Mouse (Mus musculus): ENCODE results near the gene Tnfrsf8. TPM values are rescaled to one million over a fixed set of nuclear protein-coding genes. Genes with fewer than 3 reads are reported as not detected.
A peak's percentile ranks its signal among the peaks of the same experiment; 100 is the strongest.

Gene Tnfrsf8
- polyA plus RNA-seq, 1 experiment from 2014 or later = 0.38 TPM

DNA sequence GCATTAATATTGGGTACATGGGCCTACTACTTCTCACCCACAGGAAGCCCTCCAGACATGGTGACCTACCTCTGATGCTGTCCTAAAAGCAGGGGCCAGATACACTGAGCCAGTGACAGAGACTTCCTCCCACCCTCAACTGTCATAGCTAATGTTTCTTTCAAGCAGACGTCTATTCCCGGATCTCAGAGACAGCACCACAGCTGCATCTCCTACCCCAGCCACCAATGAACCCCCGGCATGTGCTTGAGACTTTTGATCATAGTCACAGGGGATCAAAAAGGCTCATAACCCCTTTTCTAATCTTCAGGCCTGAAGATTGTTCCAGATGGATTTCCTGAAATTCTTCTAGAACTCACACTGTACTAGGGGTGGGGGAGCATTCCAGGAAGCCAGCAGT lies 12.9 kb downstream of the Tnfrsf8 start:
- Histone ChIP-seq H3K9me3 (no peaks in the 10 kb centered on the region), H3K27ac (replicated peaks) (no peak overlapping the region), H3K27me3 (no peaks in the 10 kb centered on the region), H3K36me3 (no peaks in the 10 kb centered on the region), H3K4me1 (no peaks in the 10 kb centered on the region), H3K9ac (replicated peaks) (no peak overlapping the region), H3K4me3 (no peak overlapping the region), H3K4me2 (replicated peaks) (no peak overlapping the region)
- ATAC-seq (replicated peaks) = no peak
- 78% methylated on average over 3 of the region's 3 CpGs for WGBS

DNA sequence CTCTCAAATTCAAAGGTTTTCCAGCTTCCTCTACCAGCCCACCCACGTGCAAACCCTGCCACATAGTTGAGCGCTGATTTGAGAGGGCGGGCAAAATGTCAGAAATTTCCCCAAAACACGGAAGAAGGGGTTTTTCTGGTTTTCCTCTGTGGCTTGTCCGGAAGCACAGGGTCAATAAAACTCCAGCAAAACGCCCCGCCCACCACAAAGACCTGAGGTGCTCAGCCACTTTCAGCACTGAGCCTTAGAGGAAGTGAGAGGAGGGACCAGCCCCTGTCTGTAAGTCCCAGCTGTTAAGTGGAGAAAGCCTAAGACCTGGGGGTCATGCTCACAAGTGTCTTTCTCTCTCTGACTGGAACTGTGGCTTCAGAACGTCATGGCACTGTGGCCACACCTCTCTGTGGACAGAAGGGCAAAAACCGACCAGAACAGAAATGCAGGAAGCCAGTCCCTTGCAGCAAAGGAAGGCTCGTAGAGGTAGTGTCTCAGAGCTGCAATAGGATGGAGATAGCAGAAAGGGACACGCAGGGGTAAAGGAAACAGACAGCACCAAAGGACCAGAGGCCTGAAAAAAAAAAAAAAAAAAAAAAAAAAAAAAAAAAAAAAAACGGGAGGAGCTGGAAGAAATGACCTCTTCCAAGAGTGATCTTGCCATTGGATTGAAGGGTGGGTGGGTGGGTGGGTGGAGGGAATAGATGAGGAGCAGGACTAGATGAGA lies 14.6 kb downstream of the Tnfrsf8 start:
- 70% methylated on average over 11 of the region's 12 CpGs for WGBS
- H3K4me1 ChIP-seq = no peaks in the 10 kb centered on the region

DNA sequence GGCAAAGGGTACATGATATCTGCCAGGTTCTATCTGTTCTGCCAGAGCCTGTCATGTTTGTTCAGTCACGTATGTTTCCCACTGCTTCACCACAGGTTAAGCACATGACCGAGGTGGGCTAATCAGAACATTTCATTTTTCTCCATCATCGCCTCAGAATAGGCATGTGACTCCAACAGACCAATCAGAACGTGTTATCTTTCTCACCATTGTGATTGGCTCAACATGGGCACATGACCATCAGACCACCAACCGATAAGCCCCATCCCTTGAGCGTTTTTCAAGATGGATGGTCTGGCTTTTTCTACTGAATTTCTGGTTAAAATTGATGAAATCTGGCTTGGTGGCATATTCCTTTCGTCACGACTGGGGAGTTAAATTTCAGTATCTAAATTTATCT lies 15.6 kb downstream of the Tnfrsf8 start:
- Histone ChIP-seq H3K27me3 (no peaks in the 10 kb centered on the region), H3K4me3 (no peak overlapping the region), H3K4me2 (replicated peaks) (no peak overlapping the region), H3K4me1 (no peaks in the 10 kb centered on the region), H3K9me3 (no peaks in the 10 kb centered on the region), H3K27ac (replicated peaks) (no peak overlapping the region), H3K36me3 (no peaks in the 10 kb centered on the region), H3K9ac (replicated peaks) (no peak overlapping the region)
- no peak for ATAC-seq (replicated peaks)
- 92% methylated on average over 8 of the region's 8 CpGs for WGBS

More for the DNA sequence above, 14.6 kb downstream of the Tnfrsf8 start:
- Histone ChIP-seq H3K36me3 (no peaks in the 10 kb centered on the region), H3K4me3 (no peak overlapping the region), H3K27me3 (no peaks in the 10 kb centered on the region), H3K27ac (replicated peaks) (no peak overlapping the region), H3K9ac (replicated peaks) (no peak overlapping the region), H3K4me2 (replicated peaks) (no peak overlapping the region), H3K9me3 (no peaks in the 10 kb centered on the region)
- ATAC-seq (replicated peaks) = no peak

DNA sequence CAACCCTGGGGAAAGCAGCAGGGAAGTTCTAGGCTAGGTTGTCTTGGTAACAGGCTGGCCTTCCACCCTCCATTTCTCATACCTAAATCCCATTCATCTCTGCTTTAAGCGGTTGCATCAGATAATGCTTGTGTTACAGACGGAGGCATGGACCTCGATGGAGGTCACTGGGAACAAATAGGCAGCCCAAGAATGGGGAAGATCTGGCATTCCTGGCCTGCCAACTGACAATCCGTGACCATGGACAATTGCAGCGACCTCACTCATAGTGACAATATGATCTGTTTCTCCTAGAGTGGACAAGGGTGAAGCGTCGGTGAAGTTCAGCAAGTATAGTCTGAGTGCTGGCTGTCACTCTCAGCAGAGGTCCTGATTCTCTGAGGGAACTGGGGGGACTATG lies 16.1 kb downstream of the Tnfrsf8 start:
- WGBS = 90% methylated on average over 7 of the region's 7 CpGs
- no peak for ATAC-seq (replicated peaks)
- H3K9me3 ChIP-seq = no peaks in the 10 kb centered on the region
- H3K9ac ChIP-seq (replicated peaks) = no peak overlapping the region
- H3K4me1 ChIP-seq = no peaks in the 10 kb centered on the region
- H3K36me3 ChIP-seq = no peaks in the 10 kb centered on the region
- no peak overlapping the region for H3K4me2 ChIP-seq (replicated peaks)
- H3K4me3 ChIP-seq = no peak overlapping the region
- H3K27ac ChIP-seq (replicated peaks) = no peak overlapping the region
- H3K27me3 ChIP-seq = no peaks in the 10 kb centered on the region

DNA sequence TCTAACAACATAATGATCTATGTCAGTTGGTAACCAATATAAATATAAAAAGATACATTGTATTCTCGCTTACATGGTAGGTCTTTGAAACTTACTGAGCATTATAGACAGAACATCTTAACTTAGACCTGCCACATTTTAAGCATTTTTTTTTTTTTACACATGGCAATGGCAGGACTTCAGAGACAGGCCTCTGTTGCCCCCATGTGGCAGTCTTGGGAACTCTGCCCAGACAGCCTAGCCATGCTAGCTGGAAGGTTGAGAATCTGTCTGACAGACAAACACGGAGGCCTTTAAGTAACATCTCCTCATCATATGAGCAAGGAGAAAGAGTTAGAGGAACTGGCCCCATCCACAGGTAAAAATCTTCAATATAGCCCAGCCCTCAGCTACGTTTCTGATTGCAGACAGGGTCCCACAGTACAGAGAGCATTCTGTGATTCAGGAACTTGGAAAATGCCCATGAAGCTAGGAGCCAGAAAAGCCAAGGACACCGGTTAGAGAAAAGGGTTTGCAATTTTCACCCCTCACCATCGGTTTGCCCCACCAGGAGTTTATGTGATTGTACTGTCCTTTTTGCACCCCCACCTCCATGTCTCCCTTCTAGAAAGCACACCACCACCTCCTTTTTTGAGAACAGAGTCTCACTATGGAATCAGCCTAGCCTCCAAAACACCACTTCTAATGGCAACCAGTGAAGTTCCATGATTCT lies 19.2 kb downstream of the Tnfrsf8 start:
- Histone ChIP-seq H3K9ac (replicated peaks) (no peak overlapping the region), H3K9me3 (no peaks in the 10 kb centered on the region), H3K4me1 (no peaks in the 10 kb centered on the region), H3K27ac (replicated peaks) (no peak overlapping the region), H3K4me2 (replicated peaks) (no peak overlapping the region), H3K4me3 (no peak overlapping the region), H3K27me3 (no peaks in the 10 kb centered on the region), H3K36me3 (no peaks in the 10 kb centered on the region)
- no peak; the same call in 1 of the 2 replicates for ATAC-seq (replicated peaks)
- WGBS = 49% methylated on average over 5 of the region's 5 CpGs

DNA sequence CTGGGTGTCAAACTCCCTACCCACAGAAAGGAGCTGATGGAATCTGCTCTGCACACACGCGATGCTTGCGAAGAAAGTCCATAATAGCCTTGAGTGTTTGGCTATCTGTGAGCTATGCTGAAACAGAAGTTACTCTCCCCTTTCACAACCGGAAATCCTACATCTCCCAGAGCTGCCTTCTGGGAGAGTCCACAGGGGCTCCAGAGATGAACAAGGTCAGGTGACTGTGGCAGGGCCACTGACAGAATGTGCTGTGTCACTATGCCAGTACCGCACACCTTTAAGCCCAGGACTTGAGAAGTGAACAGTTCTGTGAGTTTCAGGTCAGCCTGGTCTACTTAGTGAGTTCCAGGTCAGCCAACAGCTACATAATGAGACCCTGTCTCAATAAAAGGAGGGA lies 20.4 kb downstream of the Tnfrsf8 start:
- H3K27me3 ChIP-seq = no peaks in the 10 kb centered on the region
- 93% methylated on average over 5 of the region's 5 CpGs for WGBS
- H3K36me3 ChIP-seq = no peaks in the 10 kb centered on the region
- H3K9me3 ChIP-seq = no peaks in the 10 kb centered on the region
- no peak overlapping the region for H3K4me3 ChIP-seq
- H3K4me2 ChIP-seq (replicated peaks) = no peak overlapping the region
- no peak overlapping the region for H3K27ac ChIP-seq (replicated peaks)
- no peaks in the 10 kb centered on the region for H3K4me1 ChIP-seq
- no peak for ATAC-seq (replicated peaks)
- no peak overlapping the region for H3K9ac ChIP-seq (replicated peaks)

DNA sequence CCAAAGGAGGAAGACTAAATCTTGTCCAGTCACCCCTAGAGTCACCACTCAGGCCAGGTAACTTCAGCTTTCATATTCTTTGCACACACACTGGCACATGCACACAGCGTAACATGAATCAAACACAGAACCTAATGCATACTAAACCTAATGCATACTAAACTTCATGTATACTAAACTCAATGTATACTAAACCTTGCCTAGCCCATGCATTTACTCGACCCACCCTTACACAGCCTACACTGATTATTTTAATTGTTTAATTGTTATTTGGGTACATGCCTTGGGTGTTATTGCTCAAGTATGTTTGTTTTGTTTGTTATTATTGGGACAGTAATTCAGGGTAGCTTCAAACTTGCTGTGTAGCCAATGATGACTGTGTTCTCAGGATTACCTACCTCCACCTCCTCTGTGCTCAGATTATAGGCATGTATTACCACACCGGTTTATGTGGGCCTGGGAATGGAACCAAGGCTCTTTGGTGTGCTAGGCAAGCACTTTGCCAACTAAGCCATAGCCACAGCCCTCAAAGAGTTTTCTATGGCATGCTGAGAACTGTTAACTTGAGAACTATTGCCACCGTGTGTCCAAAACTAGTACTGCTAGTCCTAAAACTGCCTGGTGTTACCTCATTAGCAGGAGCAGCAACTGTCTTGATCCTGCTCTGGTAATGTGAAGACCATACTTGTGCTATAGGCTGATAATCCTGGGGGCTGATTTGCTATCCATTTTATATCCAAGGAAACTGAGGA lies 28.4 kb downstream of the Tnfrsf8 start:
- no peak overlapping the region for H3K27ac ChIP-seq (replicated peaks)

DNA sequence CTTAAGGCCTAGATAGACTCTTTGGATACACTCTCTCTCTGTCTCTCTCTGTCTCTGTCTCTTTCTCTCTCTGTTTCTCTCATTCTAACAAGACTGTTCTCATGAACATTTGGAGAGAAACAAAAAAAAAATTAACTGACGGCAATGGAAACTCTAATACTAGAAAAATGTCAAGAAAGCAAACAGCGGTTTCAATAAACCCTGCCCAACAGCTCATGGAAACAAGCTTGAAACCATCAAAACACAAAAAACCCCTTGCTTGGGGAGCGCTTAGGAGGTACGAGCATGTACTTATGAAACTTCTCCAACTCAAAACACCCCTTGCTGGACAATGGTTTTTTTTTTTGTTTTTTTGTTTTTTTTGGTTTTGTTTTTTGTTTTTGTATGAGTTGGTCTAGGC lies 30.3 kb downstream of the Tnfrsf8 start:
- ATAC-seq (replicated peaks) = no peak
- Histone ChIP-seq H3K4me2 (replicated peaks) (no peak overlapping the region), H3K36me3 (no peaks in the 10 kb centered on the region), H3K9ac (replicated peaks) (no peak overlapping the region), H3K9me3 (no peaks in the 10 kb centered on the region), H3K27ac (replicated peaks) (no peak overlapping the region), H3K4me1 (no peaks in the 10 kb centered on the region), H3K4me3 (no peak overlapping the region), H3K27me3 (no peaks in the 10 kb centered on the region)
- WGBS = 92% methylated on average over 4 of the region's 4 CpGs

More for the DNA sequence above, 28.4 kb downstream of the Tnfrsf8 start:
- Histone ChIP-seq H3K36me3 (no peaks in the 10 kb centered on the region), H3K4me3 (no peak overlapping the region), H3K4me2 (replicated peaks) (no peak overlapping the region), H3K9ac (replicated peaks) (no peak overlapping the region), H3K27me3 (no peaks in the 10 kb centered on the region), H3K9me3 (no peaks in the 10 kb centered on the region), H3K4me1 (no peaks in the 10 kb centered on the region)
- 46% methylated on average over 4 of the region's 4 CpGs for WGBS
- ATAC-seq (replicated peaks) = peak; percentile 74

DNA sequence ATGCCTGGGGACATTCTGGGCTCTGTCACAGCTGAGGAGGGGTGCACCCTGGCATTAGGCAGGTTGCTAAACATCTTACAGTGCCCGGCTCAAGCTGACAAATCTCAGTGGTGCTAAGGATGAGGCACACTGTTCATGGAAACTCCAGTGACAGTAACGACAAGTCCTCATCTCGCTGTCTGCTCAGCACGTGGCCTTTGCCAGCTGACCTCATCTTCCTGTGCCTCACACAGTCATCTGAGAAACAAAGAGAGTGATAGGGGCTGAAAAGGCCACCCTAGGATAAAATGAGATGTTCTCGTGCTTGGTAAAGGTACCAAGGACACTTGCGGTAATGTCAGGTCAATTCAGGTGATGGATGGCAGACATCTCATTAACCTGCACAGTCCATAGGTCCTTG lies 31.5 kb downstream of the Tnfrsf8 start:
- no peaks in the 10 kb centered on the region for H3K4me1 ChIP-seq
- no peaks in the 10 kb centered on the region for H3K27me3 ChIP-seq
- WGBS = 79% methylated on average over 6 of the region's 6 CpGs
- no peak overlapping the region for H3K27ac ChIP-seq (replicated peaks)
- H3K4me2 ChIP-seq (replicated peaks) = no peak overlapping the region
- no peak overlapping the region for H3K4me3 ChIP-seq
- ATAC-seq (replicated peaks) = no peak
- no peak overlapping the region for H3K9ac ChIP-seq (replicated peaks)
- H3K36me3 ChIP-seq = no peaks in the 10 kb centered on the region
- H3K9me3 ChIP-seq = no peaks in the 10 kb centered on the region

DNA sequence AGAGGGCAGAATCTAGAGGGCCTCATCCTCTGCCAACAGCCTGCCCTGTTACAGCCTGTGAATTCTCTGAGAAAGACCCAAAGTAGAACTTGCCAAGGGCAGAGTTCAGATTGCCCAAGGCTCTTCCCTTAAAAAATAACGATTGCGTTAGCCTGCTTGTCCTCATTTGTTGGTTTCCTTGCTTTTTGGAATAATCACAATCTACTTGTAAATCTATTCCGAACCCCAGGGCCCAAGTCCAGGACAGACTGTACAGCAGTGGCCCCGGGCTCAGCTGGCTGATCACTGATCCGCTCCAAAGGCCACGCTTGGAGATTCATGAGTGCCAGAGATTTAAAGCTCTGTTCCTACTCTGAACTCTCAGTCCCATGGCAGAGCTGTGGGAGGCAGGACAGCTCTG lies 34.0 kb downstream of the Tnfrsf8 start:
- no peaks in the 10 kb centered on the region for H3K27me3 ChIP-seq
- H3K4me1 ChIP-seq = no peaks in the 10 kb centered on the region
- no peak for ATAC-seq (replicated peaks)
- no peak overlapping the region for H3K9ac ChIP-seq (replicated peaks)
- H3K9me3 ChIP-seq = no peaks in the 10 kb centered on the region
- H3K36me3 ChIP-seq = no peaks in the 10 kb centered on the region
- H3K4me2 ChIP-seq (replicated peaks) = no peak overlapping the region
- 79% methylated on average over 6 of the region's 6 CpGs for WGBS
- H3K4me3 ChIP-seq = no peak overlapping the region
- H3K27ac ChIP-seq (replicated peaks) = no peak overlapping the region

DNA sequence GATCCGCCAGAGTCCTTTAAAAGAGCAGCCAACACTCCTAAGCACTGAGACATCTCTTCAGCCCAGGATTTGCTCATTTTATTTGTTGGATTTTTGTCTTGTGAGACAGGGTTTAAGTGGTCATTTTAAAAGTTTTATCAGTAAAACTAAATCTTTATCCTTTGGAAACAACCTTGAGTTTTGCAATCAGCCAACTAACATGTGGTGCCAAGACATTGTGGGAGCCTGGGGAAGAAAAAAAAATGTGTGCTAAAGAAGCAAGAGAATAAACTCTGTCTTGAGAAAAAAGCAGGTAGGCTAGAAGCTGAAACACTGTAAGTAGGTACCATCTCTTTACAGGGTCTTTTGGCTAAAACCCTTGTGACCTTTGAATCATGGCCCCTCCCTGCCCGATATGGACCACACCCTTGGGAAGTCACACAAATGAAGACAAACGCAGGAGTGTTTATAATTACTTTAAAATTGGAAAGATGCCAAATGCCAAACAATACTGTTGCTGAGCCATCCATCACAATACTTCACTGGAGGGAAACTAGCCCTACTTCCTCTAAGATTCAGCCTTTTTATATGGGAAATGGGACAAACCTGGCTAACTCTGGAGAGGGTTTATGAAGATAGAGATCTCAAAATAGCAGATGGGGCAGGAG lies 36.1 kb downstream of the Tnfrsf8 start:
- Histone ChIP-seq H3K9ac (replicated peaks) (no peak overlapping the region), H3K4me1 (no peaks in the 10 kb centered on the region), H3K4me2 (replicated peaks) (no peak overlapping the region), H3K27ac (replicated peaks) (no peak overlapping the region), H3K36me3 (no peaks in the 10 kb centered on the region), H3K4me3 (no peak overlapping the region), H3K9me3 (no peaks in the 10 kb centered on the region), H3K27me3 (no peaks in the 10 kb centered on the region)
- no peak for ATAC-seq (replicated peaks)
- 67% methylated on average over 3 of the region's 3 CpGs for WGBS

DNA sequence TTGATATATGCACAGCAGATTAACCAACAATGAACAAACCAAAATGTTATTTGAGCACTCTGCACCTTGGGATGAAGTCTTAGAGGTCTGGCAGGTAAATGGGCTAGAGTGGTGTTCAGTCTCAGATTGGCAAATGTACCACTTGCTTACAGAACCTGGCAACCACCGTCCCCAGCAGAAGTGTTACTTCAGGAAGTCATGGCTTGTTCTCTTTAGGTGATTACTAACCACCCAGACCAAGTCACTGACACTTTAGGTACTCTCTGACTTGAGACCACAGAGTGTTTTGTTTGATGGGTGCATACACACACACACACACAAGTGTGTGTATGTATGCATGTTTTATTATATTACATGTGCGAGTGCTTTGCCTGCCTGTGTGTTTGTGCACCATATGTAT lies 36.7 kb downstream of the Tnfrsf8 start:
- H3K4me3 ChIP-seq = no peak overlapping the region
- no peaks in the 10 kb centered on the region for H3K9me3 ChIP-seq
- ATAC-seq (replicated peaks) = no peak
- H3K36me3 ChIP-seq = no peaks in the 10 kb centered on the region
- no peak overlapping the region for H3K9ac ChIP-seq (replicated peaks)
- H3K27me3 ChIP-seq = no peaks in the 10 kb centered on the region
- H3K4me2 ChIP-seq (replicated peaks) = no peak overlapping the region
- WGBS = 93% methylated on average over 2 of the region's 2 CpGs
- no peaks in the 10 kb centered on the region for H3K4me1 ChIP-seq
- H3K27ac ChIP-seq (replicated peaks) = no peak overlapping the region

All from forebrain, embryonic 15.5 days (tissue).